Mouse (Mus musculus) cerebellum, postnatal 14 days (tissue): ENCODE measurements around the gene Neb.
"Not testable (repeated sequence)": the region's sequence is repeated elsewhere in the genome, so short reads cannot be mapped to it uniquely, and the experiment has no call there.

Experiments
- DNase-seq, 2 experiments: peaks; one replicate each; pipeline ENCODE4 v3.0.0; 2021; ENCODE audit warnings: mixed read lengths in 2 of 2

Neb gene

DNA sequence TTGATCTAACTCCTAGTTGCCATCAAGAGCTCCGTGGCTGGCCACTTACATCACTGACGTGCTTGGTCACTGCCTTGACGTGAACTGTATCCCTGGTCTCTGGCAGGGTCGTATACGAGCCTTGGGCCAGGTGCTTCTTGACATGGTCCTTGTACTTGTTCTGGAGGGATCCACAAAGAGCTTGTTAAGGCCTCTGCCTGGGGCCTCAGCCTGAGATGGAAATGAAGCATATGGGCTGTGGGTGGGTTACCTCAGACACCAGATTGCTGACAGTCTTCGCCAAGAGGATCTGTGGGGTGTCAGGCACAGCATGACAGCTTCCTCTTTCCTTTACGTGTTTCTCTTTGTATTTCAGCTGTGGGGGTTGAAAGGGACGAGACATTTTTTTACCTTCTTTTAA is 201.7 kb downstream of the Neb start:
- DNase-seq = peak; percentile 85 to 92

DNA sequence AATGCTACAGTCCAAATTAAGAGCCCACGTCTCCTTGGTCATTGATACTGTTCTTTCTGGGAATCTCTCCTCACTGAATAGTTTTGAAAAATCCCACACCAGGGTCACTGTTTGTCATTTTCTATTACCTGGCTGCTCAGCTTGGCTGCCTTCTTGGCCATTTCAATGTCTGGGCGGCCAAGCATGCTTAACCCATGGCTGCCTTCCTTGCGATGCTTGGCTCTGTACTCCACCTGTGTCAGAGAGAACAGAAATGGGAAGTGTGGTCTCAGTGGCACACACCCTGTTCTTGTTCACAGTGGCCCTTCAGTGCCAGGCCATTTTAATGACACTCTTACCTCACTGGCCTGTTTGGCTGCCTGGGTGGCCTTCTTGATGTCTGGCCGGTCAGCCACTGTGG is 203.3 kb downstream of the Neb start:
- DNase-seq = peak; percentile 46 to 67

- DNase-seq = no peak
Measured at GRCm38 (mm10) chr2:52169243-52170005, 208.8 kb downstream of the Neb start.

GRCm38 (mm10) chr2:52153064-52153463 is 225.2 kb downstream of the Neb start:
- DNase-seq = no peak

DNA sequence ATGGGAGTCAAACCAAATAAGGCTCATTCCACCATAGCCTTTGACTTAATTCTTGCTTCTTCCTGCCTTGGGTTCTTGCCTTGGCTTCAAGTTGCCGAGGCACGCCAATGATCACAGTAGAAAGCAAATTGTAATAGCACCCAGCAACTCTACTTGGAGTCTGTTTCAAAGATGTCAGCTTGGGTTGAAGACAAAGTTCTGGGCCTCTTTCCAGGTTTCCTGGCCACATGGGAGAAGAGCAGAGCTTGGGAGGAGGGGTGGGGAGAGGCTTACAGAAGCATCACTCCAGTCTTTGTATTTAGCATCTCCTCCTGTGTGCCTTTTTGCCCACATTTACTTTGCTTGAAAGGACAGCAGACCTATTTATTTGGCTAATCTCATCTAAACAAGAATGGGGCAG is 244.9 kb downstream of the Neb start:
- DNase-seq = peak; percentile 32 to 33

DNA sequence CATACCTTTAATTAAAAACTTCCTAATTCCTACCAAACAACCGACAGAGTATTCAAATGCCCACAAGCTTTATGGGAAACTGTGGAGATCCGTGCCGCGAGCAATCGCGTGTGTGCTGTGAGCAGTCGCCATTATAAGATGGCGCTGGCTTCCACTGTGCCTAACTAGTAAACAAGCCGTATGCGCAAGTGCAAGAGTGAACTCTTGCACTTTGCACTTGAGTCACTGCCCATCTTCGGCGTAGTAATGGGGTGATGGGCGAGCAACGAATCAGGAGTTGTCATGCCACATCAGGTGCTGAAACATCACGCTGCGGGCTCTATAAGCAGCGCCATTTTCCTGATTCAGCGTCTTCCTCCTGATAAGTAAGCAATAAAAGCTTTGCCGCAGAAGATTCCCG is 246.9 kb downstream of the Neb start:
- not testable (repeated sequence) for DNase-seq

DNA sequence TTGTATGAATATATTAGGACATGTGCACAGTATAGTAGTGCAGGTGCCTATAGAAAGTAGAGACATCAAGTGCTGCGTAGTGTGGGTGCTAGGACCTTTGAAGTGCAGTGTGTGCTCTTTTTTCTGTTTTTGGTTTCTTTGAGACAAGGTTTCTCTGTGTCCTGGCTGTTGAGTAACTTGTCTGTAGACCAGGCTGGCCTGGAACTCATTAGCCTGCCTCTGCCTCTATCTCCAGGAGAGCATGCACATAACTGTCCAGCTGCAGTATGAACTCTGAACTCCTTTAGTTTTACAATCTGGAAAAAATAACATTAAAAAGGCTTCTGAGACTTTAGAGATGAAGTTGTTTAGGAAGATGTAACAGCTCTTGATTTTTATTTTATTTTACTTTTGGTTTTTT is 264.2 kb downstream of the Neb start:
- DNase-seq = no peak
